Mouse (Mus musculus) midbrain, embryonic 13.5 days (tissue): ENCODE measurements around the gene Tectb. TPM values are rescaled to one million over a fixed set of nuclear protein-coding genes. Genes with fewer than 3 reads are reported as not detected.

Experiments used
- ATAC-seq: fragments of 200-750 bp; cut with Nextera tagmentation; 2 replicates; pipeline ENCODE4 v1.8.0; 2017; ENCODE audit warnings: mild to moderate bottlenecking, moderate TSS enrichment, moderate library complexity
- H3K27ac ChIP-seq: fragments of 300-500 bp; sonication (generic); 2 replicates; pipeline ENCODE4 v1.5.1; 2015; ENCODE audit warnings: inconsistent platforms, mild to moderate bottlenecking, moderate library complexity
- H3K27me3 ChIP-seq: fragments of 300-500 bp; sonication (generic); 2 replicates; pipeline ENCODE4 v1.6.1; 2015; ENCODE audit warnings: mild to moderate bottlenecking, inconsistent platforms
- H3K36me3 ChIP-seq: fragments of 300-500 bp; sonication (generic); 2 replicates; pipeline ENCODE4 v1.6.1; 2015; ENCODE audit warnings: mild to moderate bottlenecking, inconsistent platforms
- H3K4me1 ChIP-seq: fragments of 300-500 bp; sonication (generic); replicated peaks from 2 replicates; pipeline ENCODE4 v1.6.1; 2015; ENCODE audit warnings: inconsistent platforms
- H3K4me2 ChIP-seq: fragments of 300-500 bp; sonication (generic); replicated peaks from 2 replicates; pipeline ENCODE4 v1.6.1; 2015; ENCODE audit warnings: moderate library complexity, mild to moderate bottlenecking, inconsistent platforms
- H3K4me3 ChIP-seq: fragments of 300-500 bp; sonication (generic); replicated peaks from 2 replicates; pipeline ENCODE4 v1.5.1; 2015; ENCODE audit warnings: mild to moderate bottlenecking, inconsistent platforms
- H3K9ac ChIP-seq: fragments of 300-500 bp; sonication (generic); replicated peaks from 2 replicates; pipeline ENCODE4 v1.6.1; 2015; ENCODE audit warnings: mild to moderate bottlenecking, inconsistent platforms
- H3K9me3 ChIP-seq: fragments of 300-500 bp; sonication (generic); 2 replicates; pipeline ENCODE4 v1.6.1; 2016; ENCODE audit warnings: mild to moderate bottlenecking, inconsistent platforms
- WGBS: fragments of 180-500 bp; shearing (Covaris S2); methylation state at CpG from one replicate; pipeline ENCODE4 v1.1.7; 2015; 5-methylcytosine and 5-hydroxymethylcytosine counted together
- polyA plus RNA-seq: library from polyadenylated mRNA; unstranded; fragments of >200 nt; fragmentation: Nextera tagmentation; extraction: Ambion mirVana; gene quantifications from 2 replicates; pipeline ENCODE4 v1.2.1, GENCODE M21; 2015

Gene Tectb
- 0.30 and 0.83 TPM in 2 replicates for polyA plus RNA-seq

DNA sequence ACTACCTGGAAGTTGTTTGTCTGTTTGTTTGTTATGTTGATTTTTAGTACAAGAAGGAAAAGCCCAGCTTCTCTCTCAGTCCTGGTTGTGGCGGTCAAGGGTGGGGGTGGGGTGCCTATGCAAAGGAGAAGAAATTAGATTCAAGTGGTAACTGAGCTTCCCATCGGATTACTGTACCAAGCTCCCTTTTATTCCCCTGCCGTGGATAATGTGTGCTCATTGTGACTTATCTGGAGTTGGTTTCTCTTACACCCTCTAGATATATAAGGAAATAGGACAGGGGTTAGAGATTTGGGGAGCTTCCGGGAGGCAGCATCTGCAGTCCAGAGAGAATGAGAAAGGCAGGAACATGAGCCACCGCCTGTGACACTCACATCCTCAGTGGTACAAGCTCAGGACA lies at the start of gene Tectb:
Gene Tectb, plus strand, starts transcription at position 301 of the 400 bp plus-strand sequence.
- Histone ChIP-seq H3K27me3 (no peaks in the 10 kb centered on the region), H3K27ac (no peak within 1 kb of the TSS), H3K9me3 (no peaks in the 10 kb centered on the region), H3K36me3 (no peaks in the 10 kb centered on the region), H3K4me3 (no peak within 1 kb of the TSS), H3K9ac (no peak within 1 kb of the TSS), H3K4me1 (peaks cover 15% of the 10 kb centered on the region), H3K4me2 (no peak within 1 kb of the TSS)
- no peak for ATAC-seq
- whole genome bisulfite sequencing: 66% methylated on average over 5 of the region's 5 CpGs

- WGBS: 47% methylated on average over 1 of the region's 1 CpGs
- H3K4me1 ChIP-seq: no peaks in the 10 kb centered on the region
- H3K4me3 ChIP-seq: no peak overlapping the region
- H3K36me3 ChIP-seq: no peaks in the 10 kb centered on the region
- no peaks in the 10 kb centered on the region for H3K9me3 ChIP-seq
- H3K9ac ChIP-seq: no peak overlapping the region
- ATAC-seq: no peak
- no peak overlapping the region for H3K27ac ChIP-seq
- no peaks in the 10 kb centered on the region for H3K27me3 ChIP-seq
- H3K4me2 ChIP-seq: no peak overlapping the region
Observed at GRCm38 (mm10) chr19:55131747-55132146, 48.8 kb upstream of the Tectb start.

DNA sequence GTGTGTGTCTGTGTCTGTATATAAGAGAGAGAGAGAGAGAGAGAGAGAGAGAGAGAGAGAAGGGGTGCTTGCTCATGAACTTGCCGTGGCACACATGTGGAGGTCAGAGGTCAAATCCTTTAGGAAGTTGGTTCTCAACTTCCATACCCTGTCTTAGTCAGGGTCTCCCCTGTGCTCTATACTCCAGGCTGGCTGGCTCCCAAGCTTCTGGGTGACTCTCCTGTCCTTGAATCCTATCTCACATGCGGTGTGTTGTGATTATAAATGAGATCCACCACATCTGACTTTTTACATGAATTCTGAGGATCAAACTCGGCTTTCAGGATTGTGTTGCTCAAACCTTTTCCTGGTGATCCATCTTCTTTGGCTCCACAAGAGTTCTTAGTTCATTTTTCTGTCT lies 48.1 kb upstream of the Tectb start:
- H3K36me3 ChIP-seq: no peaks in the 10 kb centered on the region
- H3K27ac ChIP-seq: no peak overlapping the region
- 83% methylated on average over 3 of the region's 3 CpGs for WGBS
- H3K9me3 ChIP-seq: no peaks in the 10 kb centered on the region
- H3K9ac ChIP-seq: no peak overlapping the region
- H3K4me2 ChIP-seq: no peak overlapping the region
- no peak overlapping the region for H3K4me3 ChIP-seq
- H3K27me3 ChIP-seq: no peaks in the 10 kb centered on the region
- ATAC-seq: no peak
- 0 out of 2 replicates have a peak, but pooled peaks cover 3% of the 10 kb centered on the region for H3K4me1 ChIP-seq

- H3K9me3 ChIP-seq: no peaks in the 10 kb centered on the region
- H3K27me3 ChIP-seq: no peaks in the 10 kb centered on the region
- H3K9ac ChIP-seq: no peak overlapping the region
- H3K36me3 ChIP-seq: no peaks in the 10 kb centered on the region
- H3K4me1 ChIP-seq: 0 out of 2 replicates have a peak, but pooled peaks cover 10% of the 10 kb centered on the region
- no peak overlapping the region for H3K27ac ChIP-seq
- WGBS: 78% methylated on average over 9 of the region's 9 CpGs
- no peak overlapping the region for H3K4me3 ChIP-seq
- ATAC-seq: no peak
- no peak overlapping the region for H3K4me2 ChIP-seq
Observed at GRCm38 (mm10) chr19:55134521-55134920, 46.0 kb upstream of the Tectb start.

DNA sequence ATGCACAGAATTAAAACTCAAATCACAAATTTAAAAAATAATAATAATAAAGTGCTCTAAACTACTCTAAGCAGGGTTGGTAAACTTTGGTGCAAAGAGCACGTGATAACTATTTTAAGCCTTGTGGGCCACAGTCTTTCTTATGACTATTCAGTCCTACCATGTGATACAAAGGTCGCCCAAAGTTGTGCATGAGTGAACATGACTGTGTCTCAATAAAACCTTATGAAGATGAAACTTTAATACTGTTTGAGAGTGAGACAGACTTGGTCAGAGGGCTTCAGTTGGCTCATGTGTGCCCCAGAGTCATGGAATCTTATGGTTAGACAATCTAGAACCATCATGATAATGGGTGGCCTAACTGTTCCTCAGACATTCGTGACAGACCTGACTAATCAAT lies 44.6 kb upstream of the Tectb start:
- H3K27me3 ChIP-seq: no peaks in the 10 kb centered on the region
- ATAC-seq: no peak
- H3K27ac ChIP-seq: no peak overlapping the region
- WGBS: 86% methylated on average over 3 of the region's 3 CpGs
- no peaks in the 10 kb centered on the region for H3K36me3 ChIP-seq
- H3K9me3 ChIP-seq: no peaks in the 10 kb centered on the region
- H3K4me1 ChIP-seq: 0 out of 2 replicates have a peak, but pooled peaks cover 10% of the 10 kb centered on the region
- H3K4me2 ChIP-seq: no peak overlapping the region
- H3K9ac ChIP-seq: no peak overlapping the region
- H3K4me3 ChIP-seq: no peak overlapping the region

GRCm38 (mm10) chr19:55136693-55137427 lies 43.7 kb upstream of the Tectb start:
- Histone ChIP-seq H3K9me3 (no peaks in the 10 kb centered on the region), H3K27ac (no peak overlapping the region), H3K27me3 (no peaks in the 10 kb centered on the region), H3K4me3 (no peak overlapping the region), H3K9ac (no peak overlapping the region), H3K4me2 (no peak overlapping the region), H3K4me1 (0 out of 2 replicates have a peak, but pooled peaks cover 10% of the 10 kb centered on the region), H3K36me3 (no peaks in the 10 kb centered on the region)
- ATAC-seq: no peak
- 61% methylated on average over 4 of the region's 4 CpGs for WGBS

- H3K9me3 ChIP-seq: no peaks in the 10 kb centered on the region
- no peak overlapping the region for H3K27ac ChIP-seq
- peak; percentile 67; the same call in 1 of the 2 replicates for ATAC-seq
- H3K4me1 ChIP-seq: peaks cover 13% of the 10 kb centered on the region
- no peak overlapping the region for H3K4me2 ChIP-seq
- WGBS: 23% methylated on average over 7 of the region's 7 CpGs
- no peaks in the 10 kb centered on the region for H3K27me3 ChIP-seq
- no peak overlapping the region for H3K9ac ChIP-seq
- H3K4me3 ChIP-seq: no peak overlapping the region
- no peaks in the 10 kb centered on the region for H3K36me3 ChIP-seq
Observed at GRCm38 (mm10) chr19:55137884-55138283, 42.6 kb upstream of the Tectb start.

DNA sequence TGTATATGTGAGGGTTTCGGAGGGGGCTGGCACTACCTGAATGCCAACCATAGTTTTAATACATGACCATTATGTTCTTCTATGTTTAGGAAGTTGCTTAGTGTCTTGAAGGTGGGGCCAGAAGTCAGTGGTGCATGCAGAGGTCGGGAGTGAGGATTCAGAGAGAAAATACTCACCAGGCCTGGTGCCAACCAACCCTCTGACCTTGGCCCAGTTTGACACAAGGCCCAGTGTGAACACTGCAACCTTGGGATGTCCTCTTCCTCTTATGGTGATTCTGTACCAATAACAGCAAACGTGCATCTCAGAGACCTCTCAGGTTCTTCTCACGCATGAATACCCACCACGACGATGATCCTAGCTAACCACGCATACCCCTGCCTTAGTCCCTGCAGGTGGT lies 42.0 kb upstream of the Tectb start:
- H3K27ac ChIP-seq: no peak overlapping the region
- H3K4me3 ChIP-seq: no peak overlapping the region
- WGBS: 77% methylated on average over 7 of the region's 7 CpGs
- ATAC-seq: no peak
- no peaks in the 10 kb centered on the region for H3K9me3 ChIP-seq
- H3K27me3 ChIP-seq: no peaks in the 10 kb centered on the region
- H3K4me2 ChIP-seq: no peak overlapping the region
- H3K9ac ChIP-seq: no peak overlapping the region
- peaks cover 19% of the 10 kb centered on the region for H3K4me1 ChIP-seq
- no peaks in the 10 kb centered on the region for H3K36me3 ChIP-seq

- no peak overlapping the region for H3K27ac ChIP-seq
- no peaks in the 10 kb centered on the region for H3K36me3 ChIP-seq
- ATAC-seq: no peak
- no peak overlapping the region for H3K4me2 ChIP-seq
- H3K9me3 ChIP-seq: no peaks in the 10 kb centered on the region
- 78% methylated on average over 7 of the region's 7 CpGs for WGBS
- no peak overlapping the region for H3K9ac ChIP-seq
- H3K4me3 ChIP-seq: no peak overlapping the region
- peaks cover 27% of the 10 kb centered on the region for H3K4me1 ChIP-seq
- no peaks in the 10 kb centered on the region for H3K27me3 ChIP-seq
Observed at GRCm38 (mm10) chr19:55139301-55139700, 41.2 kb upstream of the Tectb start.

- Histone ChIP-seq H3K4me3 (no peak overlapping the region), H3K27ac (peak overlapping the region; percentile 85), H3K36me3 (no peaks in the 10 kb centered on the region), H3K27me3 (no peaks in the 10 kb centered on the region), H3K4me1 (peaks cover 27% of the 10 kb centered on the region), H3K9me3 (no peaks in the 10 kb centered on the region), H3K9ac (no peak overlapping the region), H3K4me2 (no peak overlapping the region)
- peak; percentile 75 for ATAC-seq
- WGBS: 4% methylated on average over 11 of the region's 11 CpGs
Observed at GRCm38 (mm10) chr19:55143391-55144300, 36.9 kb upstream of the Tectb start.

- H3K27ac ChIP-seq: peak overlapping the region; percentile 85
- peaks cover 27% of the 10 kb centered on the region for H3K4me1 ChIP-seq
- H3K4me2 ChIP-seq: no peak overlapping the region
- no peaks in the 10 kb centered on the region for H3K27me3 ChIP-seq
- H3K9me3 ChIP-seq: no peaks in the 10 kb centered on the region
- 39% methylated on average over 5 of the region's 5 CpGs for WGBS
- no peaks in the 10 kb centered on the region for H3K36me3 ChIP-seq
- no peak for ATAC-seq
- peak overlapping the region; percentile 14; the same call in 1 of the 2 replicates for H3K9ac ChIP-seq
- H3K4me3 ChIP-seq: no peak overlapping the region
Observed at GRCm38 (mm10) chr19:55144691-55145090, 35.8 kb upstream of the Tectb start.

GRCm38 (mm10) chr19:55145136-55145535 lies 35.4 kb upstream of the Tectb start:
- no peak for ATAC-seq
- Histone ChIP-seq H3K9ac (no peak overlapping the region), H3K4me3 (no peak overlapping the region), H3K4me2 (no peak overlapping the region), H3K9me3 (no peaks in the 10 kb centered on the region), H3K36me3 (no peaks in the 10 kb centered on the region), H3K27ac (peak overlapping the region; percentile 85; the same call in 1 of the 2 replicates), H3K27me3 (no peaks in the 10 kb centered on the region), H3K4me1 (peaks cover 27% of the 10 kb centered on the region)
- 73% methylated on average over 2 of the region's 2 CpGs for WGBS
